In genomic region chr16:33734545-33734944, GRCm38 (mm10) we compare ENCODE assay signal across 8 mouse cellular contexts. TPM values are rescaled to one million over a fixed set of nuclear protein-coding genes. Genes with fewer than 3 reads are reported as not detected.
A peak's percentile ranks its signal among the peaks of the same experiment; 100 is the strongest.
DNase-seq lines count a peak whose midpoint lies in the region; ATAC-seq and TF ChIP-seq lines count a peak whose summit lies in the region.

No protein-coding gene starts in this region.

- no peak overlapping the region for H3K9ac ChIP-seq in neural tube, embryonic 12.5 days
- H3K9ac ChIP-seq in liver, embryonic 11.5 days (ENCODE audit: low read depth, low read length) = no peak overlapping the region

- H3K9me3 ChIP-seq in neural tube, embryonic 12.5 days = no peaks in the 10 kb centered on the region
- H3K9me3 ChIP-seq in liver, embryonic 11.5 days (ENCODE audit: control insufficient read depth, low read length) = no peaks in the 10 kb centered on the region

- WGBS in neural tube, embryonic 12.5 days = 11% methylated on average over 10 of the region's 10 CpGs
- whole genome bisulfite sequencing in liver, embryonic 11.5 days = 69% methylated on average over 10 of the region's 10 CpGs

- H3K4me3 ChIP-seq in layer of hippocampus, adult 2 months = no peak overlapping the region
- no peak overlapping the region for H3K4me3 ChIP-seq in neural tube, embryonic 12.5 days
- no peak overlapping the region for H3K4me3 ChIP-seq in liver, embryonic 11.5 days (ENCODE audit: low read depth, low read length)

- H3K27me3 ChIP-seq in neural tube, embryonic 12.5 days (replicated peaks) = no peaks in the 10 kb centered on the region
- no peaks in the 10 kb centered on the region for H3K27me3 ChIP-seq in liver, embryonic 11.5 days (replicated peaks; ENCODE audit: control insufficient read depth, insufficient read depth, low read length)

- ATAC-seq in frontal cortex, adult (ENCODE audit: low TSS enrichment) = peak; percentile 78
- ATAC-seq in neural tube, embryonic 12.5 days (ENCODE audit: low FRiP score, low read depth) = peak; percentile 87
- ATAC-seq in CD4-positive, CD25-positive, alpha-beta regulatory T cell, adult 4 months = no peak
- no peak for ATAC-seq in liver, embryonic 11.5 days (replicated peaks; ENCODE audit: low FRiP score)

- TF ChIP-seq CTCF in layer of hippocampus, adult 2 months (conservative IDR thresholded peaks at IDR 0.05) = no peak

- intact Hi-C loops in gastrocnemius, postnatal 36 days (cut with DNase I) = no loop called here

- H3K27ac ChIP-seq in layer of hippocampus, adult 2 months = peak overlapping the region; percentile 85
- no peak overlapping the region; the same call in 1 of the 2 replicates for H3K27ac ChIP-seq in neural tube, embryonic 12.5 days
- H3K27ac ChIP-seq in liver, embryonic 11.5 days (ENCODE audit: low read depth, low read length) = no peak overlapping the region

- no peak overlapping the region for H3K4me2 ChIP-seq in neural tube, embryonic 12.5 days (replicated peaks)
- H3K4me2 ChIP-seq in liver, embryonic 11.5 days = no peak overlapping the region

- peaks cover 23% of the 10 kb centered on the region for H3K4me1 ChIP-seq in neural tube, embryonic 12.5 days
- peaks cover 11% of the 10 kb centered on the region for H3K4me1 ChIP-seq in liver, embryonic 11.5 days (replicated peaks; ENCODE audit: control insufficient read depth, insufficient read depth, low read length)

- H3K36me3 ChIP-seq in neural tube, embryonic 12.5 days = peaks cover 9% of the 10 kb centered on the region; the same call in 1 of the 2 replicates
- peaks cover 5% of the 10 kb centered on the region; the same call in 1 of the 2 replicates for H3K36me3 ChIP-seq in liver, embryonic 11.5 days (ENCODE audit: control insufficient read depth, insufficient read depth, low read length)

- no peak for DNase-seq in frontal cortex, postnatal 25 days (ENCODE audit: low spot score in 2 of 2)
- DNase-seq in embryo, embryonic 11 days = peak; percentile 68
- DNase-seq in layer of hippocampus, adult 2 months (ENCODE audit: low spot score in 2 of 2) = peak; percentile 49 to 79
- DNase-seq in liver, embryonic 11.5 days (ENCODE audit: low spot score) = no peak
- no peak for DNase-seq in gastrocnemius, postnatal 36 days

RNA-seq across cellular contexts. Expression of gene Heg1, which starts 50.4 kb away (rescaled TPM):
- 10 to 100 TPM; 24.6 to 28.8 TPM for total RNA-seq in layer of hippocampus, adult 2 months (2021)
- 19.9 TPM in 2 replicates for polyA plus RNA-seq in neural tube, embryonic 12.5 days (2016; fragmentation: Nextera tagmentation; extraction: Ambion mirVana)
- polyA plus RNA-seq in CD4-positive, CD25-positive, alpha-beta regulatory T cell, adult 4 months (2017; shearing (Covaris generic)) = 10 to 100 TPM; 21.1 to 31.1 TPM
- polyA plus RNA-seq in liver, embryonic 11.5 days (2014; fragmentation: Nextera tagmentation; extraction: Ambion mirVana) = 14.6 and 17.7 TPM in 2 replicates
- 10 to 100 TPM; 30.6 to 38.6 TPM for total RNA-seq in gastrocnemius, postnatal 36 days (2021)

RNA-seq across cellular contexts. Expression of gene Muc13, which starts 59.3 kb away (rescaled TPM):
- total RNA-seq in layer of hippocampus, adult 2 months (2021) = not detected
- polyA plus RNA-seq in neural tube, embryonic 12.5 days (2016; fragmentation: Nextera tagmentation; extraction: Ambion mirVana) = 0.06 and 0.16 TPM in 2 replicates
- under 1 TPM in 1 of 2 experiments, not detected in 1; 0.33 TPM for polyA plus RNA-seq in CD4-positive, CD25-positive, alpha-beta regulatory T cell, adult 4 months (2017; shearing (Covaris generic))
- 10.1 and 10.4 TPM in 2 replicates for polyA plus RNA-seq in liver, embryonic 11.5 days (2014; fragmentation: Nextera tagmentation; extraction: Ambion mirVana)
- not detected for total RNA-seq in gastrocnemius, postnatal 36 days (2021)

Comparison
In these comparisons a context has a peak if more than half of its experiments do, and no peak if none do; other contexts are left out.
1. ATAC-seq: peak in frontal cortex, adult (single experiment) and neural tube, embryonic 12.5 days (single experiment); none in CD4-positive, CD25-positive, alpha-beta regulatory T cell, adult 4 months (single experiment) and liver, embryonic 11.5 days (single experiment).
2. DNase-seq: peak in embryo, embryonic 11 days (single experiment) and layer of hippocampus, adult 2 months (2 of 2); none in frontal cortex, postnatal 25 days (0 of 2), liver, embryonic 11.5 days (single experiment) and gastrocnemius, postnatal 36 days (0 of 2).